Mouse (Mus musculus): ENCODE data around the gene Zfyve27. TPM values are rescaled to one million over a fixed set of nuclear protein-coding genes. Genes with fewer than 3 reads are reported as not detected.

Zfyve27 gene
- polyA plus RNA-seq, 1 experiment from 2014 or later, result 64.8 TPM

GRCm38 (mm10) chr19:42166130-42166529, 2.4 kb downstream of the Zfyve27 start:
- peak overlapping the region; percentile 10; the same call in 1 of the 2 replicates for H3K4me2 ChIP-seq (replicated peaks)
- H3K9me3 ChIP-seq, result no peaks in the 10 kb centered on the region
- peak overlapping the region; percentile 2; the same call in 1 of the 2 replicates for H3K4me3 ChIP-seq
- ATAC-seq (replicated peaks), result no peak
- H3K9ac ChIP-seq (replicated peaks), result no peak overlapping the region
- no peak overlapping the region for H3K27ac ChIP-seq (replicated peaks)
- peaks cover 8% of the 10 kb centered on the region; the same call in 1 of the 2 replicates for H3K27me3 ChIP-seq
- WGBS, result 2% methylated on average over 12 of the region's 12 CpGs
- no peaks in the 10 kb centered on the region for H3K36me3 ChIP-seq
- peaks cover 15% of the 10 kb centered on the region for H3K4me1 ChIP-seq

- H3K4me2 ChIP-seq (replicated peaks), result no peak overlapping the region
- peaks cover 8% of the 10 kb centered on the region; the same call in 1 of the 2 replicates for H3K27me3 ChIP-seq
- no peaks in the 10 kb centered on the region for H3K36me3 ChIP-seq
- no peaks in the 10 kb centered on the region for H3K9me3 ChIP-seq
- H3K4me1 ChIP-seq, result peaks cover 22% of the 10 kb centered on the region
- H3K9ac ChIP-seq (replicated peaks), result no peak overlapping the region
- H3K27ac ChIP-seq (replicated peaks), result no peak overlapping the region
- no peak overlapping the region for H3K4me3 ChIP-seq
- no peak for ATAC-seq (replicated peaks)
- WGBS, result 58% methylated on average over 3 of the region's 3 CpGs
These were observed 3.0 kb downstream of the Zfyve27 start for GRCm38 (mm10) chr19:42166766-42167165.

GRCm38 (mm10) chr19:42167489-42167888, 3.7 kb downstream of the Zfyve27 start:
- H3K4me3 ChIP-seq, result no peak overlapping the region
- H3K36me3 ChIP-seq, result no peaks in the 10 kb centered on the region
- ATAC-seq (replicated peaks), result no peak
- H3K27ac ChIP-seq (replicated peaks), result no peak overlapping the region
- 70% methylated on average over 9 of the region's 9 CpGs for WGBS
- peaks cover 27% of the 10 kb centered on the region for H3K4me1 ChIP-seq
- no peaks in the 10 kb centered on the region for H3K9me3 ChIP-seq
- peaks cover 8% of the 10 kb centered on the region; the same call in 1 of the 2 replicates for H3K27me3 ChIP-seq
- no peak overlapping the region for H3K9ac ChIP-seq (replicated peaks)
- H3K4me2 ChIP-seq (replicated peaks), result no peak overlapping the region

GRCm38 (mm10) chr19:42169322-42169975, 5.7 kb downstream of the Zfyve27 start:
- no peaks in the 10 kb centered on the region for H3K36me3 ChIP-seq
- H3K4me2 ChIP-seq (replicated peaks), result 0 out of 2 replicates have a peak overlapping the region, but pooled peaks have one; percentile 73
- peak overlapping the region; percentile 10; the same call in 1 of the 2 replicates for H3K9ac ChIP-seq (replicated peaks)

GRCm38 (mm10) chr19:42170025-42170969, 6.5 kb downstream of the Zfyve27 start:
- ATAC-seq (replicated peaks), result peak; percentile 94
- Histone ChIP-seq H3K4me3 (peak overlapping the region; percentile 71), H3K4me1 (peaks cover 24% of the 10 kb centered on the region), H3K27me3 (peaks cover 8% of the 10 kb centered on the region; the same call in 1 of the 2 replicates), H3K9ac (replicated peaks) (peak overlapping the region; percentile 77), H3K9me3 (no peaks in the 10 kb centered on the region), H3K4me2 (replicated peaks) (peak overlapping the region; percentile 73), H3K27ac (replicated peaks) (no peak overlapping the region), H3K36me3 (no peaks in the 10 kb centered on the region)
- WGBS, result 2% methylated on average over 55 of the region's 56 CpGs

More at GRCm38 (mm10) chr19:42169322-42169975, 5.7 kb downstream of the Zfyve27 start:
- H3K27ac ChIP-seq (replicated peaks), result no peak overlapping the region
- no peak overlapping the region for H3K4me3 ChIP-seq
- peaks cover 24% of the 10 kb centered on the region for H3K4me1 ChIP-seq
- WGBS, result 74% methylated on average over 10 of the region's 10 CpGs
- peaks cover 8% of the 10 kb centered on the region; the same call in 1 of the 2 replicates for H3K27me3 ChIP-seq
- no peak for ATAC-seq (replicated peaks)
- H3K9me3 ChIP-seq, result no peaks in the 10 kb centered on the region

- ATAC-seq (replicated peaks), result no peak
- Histone ChIP-seq H3K36me3 (peaks cover 7% of the 10 kb centered on the region; the same call in 1 of the 2 replicates), H3K4me1 (peaks cover 4% of the 10 kb centered on the region), H3K9ac (replicated peaks) (no peak overlapping the region), H3K27ac (replicated peaks) (no peak overlapping the region), H3K9me3 (no peaks in the 10 kb centered on the region), H3K27me3 (no peaks in the 10 kb centered on the region), H3K4me2 (replicated peaks) (no peak overlapping the region), H3K4me3 (no peak overlapping the region)
- 89% methylated on average over 7 of the region's 7 CpGs for WGBS
These were observed 13.1 kb downstream of the Zfyve27 start for GRCm38 (mm10) chr19:42176841-42177240.

GRCm38 (mm10) chr19:42177461-42177860, 13.7 kb downstream of the Zfyve27 start:
- H3K36me3 ChIP-seq, result peaks cover 7% of the 10 kb centered on the region; the same call in 1 of the 2 replicates
- WGBS, result 90% methylated on average over 2 of the region's 2 CpGs
- no peaks in the 10 kb centered on the region for H3K4me1 ChIP-seq
- H3K27me3 ChIP-seq, result no peaks in the 10 kb centered on the region
- H3K4me2 ChIP-seq (replicated peaks), result no peak overlapping the region
- H3K9ac ChIP-seq (replicated peaks), result no peak overlapping the region
- no peaks in the 10 kb centered on the region for H3K9me3 ChIP-seq
- ATAC-seq (replicated peaks), result no peak
- no peak overlapping the region for H3K27ac ChIP-seq (replicated peaks)
- H3K4me3 ChIP-seq, result no peak overlapping the region

GRCm38 (mm10) chr19:42179356-42179755, 15.6 kb downstream of the Zfyve27 start:
- Histone ChIP-seq H3K4me2 (replicated peaks) (no peak overlapping the region), H3K9me3 (no peaks in the 10 kb centered on the region), H3K9ac (replicated peaks) (no peak overlapping the region), H3K27ac (replicated peaks) (no peak overlapping the region), H3K27me3 (no peaks in the 10 kb centered on the region), H3K4me1 (no peaks in the 10 kb centered on the region), H3K36me3 (peaks cover 21% of the 10 kb centered on the region), H3K4me3 (no peak overlapping the region)
- 90% methylated on average over 14 of the region's 14 CpGs for WGBS
- ATAC-seq (replicated peaks), result no peak

- H3K27me3 ChIP-seq, result no peaks in the 10 kb centered on the region
- WGBS, result 62% methylated on average over 6 of the region's 6 CpGs
- peaks cover 34% of the 10 kb centered on the region for H3K36me3 ChIP-seq
- no peak overlapping the region for H3K4me2 ChIP-seq (replicated peaks)
- no peak for ATAC-seq (replicated peaks)
- no peak overlapping the region for H3K4me3 ChIP-seq
- H3K9me3 ChIP-seq, result no peaks in the 10 kb centered on the region
- no peak overlapping the region for H3K27ac ChIP-seq (replicated peaks)
- H3K9ac ChIP-seq (replicated peaks), result no peak overlapping the region
- no peaks in the 10 kb centered on the region for H3K4me1 ChIP-seq
These were observed 18.9 kb downstream of the Zfyve27 start for GRCm38 (mm10) chr19:42182673-42183072.

- 91% methylated on average over 4 of the region's 4 CpGs for WGBS
These were observed 26.0 kb downstream of the Zfyve27 start for GRCm38 (mm10) chr19:42189735-42190134.

GRCm38 (mm10) chr19:42190494-42190893, 26.7 kb downstream of the Zfyve27 start:
- WGBS, result 17% methylated on average over 5 of the region's 5 CpGs

More at GRCm38 (mm10) chr19:42189735-42190134, 26.0 kb downstream of the Zfyve27 start:
- peaks cover 27% of the 10 kb centered on the region for H3K36me3 ChIP-seq
- H3K9ac ChIP-seq (replicated peaks), result no peak overlapping the region
- no peaks in the 10 kb centered on the region for H3K9me3 ChIP-seq
- no peaks in the 10 kb centered on the region for H3K27me3 ChIP-seq
- H3K4me2 ChIP-seq (replicated peaks), result no peak overlapping the region
- no peak overlapping the region for H3K4me3 ChIP-seq
- ATAC-seq (replicated peaks), result no peak
- H3K27ac ChIP-seq (replicated peaks), result no peak overlapping the region
- no peaks in the 10 kb centered on the region for H3K4me1 ChIP-seq

GRCm38 (mm10) chr19:42193311-42193710, 29.6 kb downstream of the Zfyve27 start:
- Histone ChIP-seq H3K4me2 (replicated peaks) (no peak overlapping the region), H3K4me3 (no peak overlapping the region), H3K27me3 (0 out of 2 replicates have a peak, but pooled peaks cover 5% of the 10 kb centered on the region), H3K9me3 (no peaks in the 10 kb centered on the region), H3K36me3 (peaks cover 16% of the 10 kb centered on the region), H3K27ac (replicated peaks) (no peak overlapping the region), H3K4me1 (no peaks in the 10 kb centered on the region), H3K9ac (replicated peaks) (no peak overlapping the region)
- 42% methylated on average over 2 of the region's 2 CpGs for WGBS
- no peak for ATAC-seq (replicated peaks)

More at GRCm38 (mm10) chr19:42190494-42190893, 26.7 kb downstream of the Zfyve27 start:
- H3K36me3 ChIP-seq, result peaks cover 22% of the 10 kb centered on the region
- H3K27ac ChIP-seq (replicated peaks), result no peak overlapping the region
- H3K9ac ChIP-seq (replicated peaks), result no peak overlapping the region
- H3K9me3 ChIP-seq, result no peaks in the 10 kb centered on the region
- ATAC-seq (replicated peaks), result no peak; the same call in 1 of the 2 replicates
- no peak overlapping the region for H3K4me2 ChIP-seq (replicated peaks)
- H3K4me1 ChIP-seq, result no peaks in the 10 kb centered on the region
- no peaks in the 10 kb centered on the region for H3K27me3 ChIP-seq
- H3K4me3 ChIP-seq, result no peak overlapping the region
